Mouse (Mus musculus): ENCODE data around the gene Gm29797. TPM values are rescaled to one million over a fixed set of nuclear protein-coding genes. Genes with fewer than 3 reads are reported as not detected.

Gene Gm29797
- total RNA-seq, 2 experiments from 2014 or later: not detected

GRCm38 (mm10) chr2:181671984-181672383, 15.2 kb downstream of the Gm29797 start:
- ATAC-seq (ENCODE audit: poor library complexity, severe bottlenecking): no peak

DNA sequence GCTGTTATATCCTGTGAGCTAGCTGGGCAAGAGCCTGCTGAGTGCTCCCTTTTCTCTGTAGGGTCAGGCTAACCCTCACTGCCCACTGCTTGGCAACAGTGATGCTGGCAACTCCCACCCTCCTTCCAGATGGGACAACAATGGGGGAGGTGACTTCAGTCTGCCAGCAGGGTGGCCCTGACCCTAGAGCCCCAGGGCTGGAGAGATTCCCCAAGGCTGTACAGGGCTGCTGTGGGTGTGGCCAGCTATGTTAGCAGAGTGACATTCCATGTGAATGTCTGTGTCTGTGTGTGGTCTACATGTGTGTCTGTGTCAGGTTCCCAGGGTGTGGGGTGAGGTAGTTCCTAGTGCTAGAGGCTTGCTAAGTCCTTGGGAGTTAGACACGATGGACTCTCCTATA, 16.7 kb downstream of the Gm29797 start:
- ATAC-seq (ENCODE audit: poor library complexity, severe bottlenecking): no peak

DNA sequence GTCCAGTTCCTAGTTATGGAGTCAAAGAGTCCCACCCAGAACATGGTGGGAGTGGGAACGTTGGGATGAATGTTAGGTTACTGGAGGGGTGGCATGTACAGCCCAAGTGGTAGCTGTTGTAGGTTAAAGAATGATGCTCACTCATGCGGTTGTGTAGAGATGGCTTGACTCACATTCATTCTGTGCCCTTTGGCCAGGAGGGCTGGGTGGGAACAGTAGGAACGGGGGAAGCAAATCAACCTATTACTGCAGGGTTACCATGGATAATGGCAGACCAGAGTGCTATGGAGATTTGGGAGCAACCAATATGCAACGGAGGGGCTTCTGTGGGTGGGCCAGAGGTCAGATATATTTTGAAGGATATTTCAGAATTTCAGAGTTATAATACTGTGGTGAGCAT, 18.1 kb downstream of the Gm29797 start:
- no peak for ATAC-seq (ENCODE audit: poor library complexity, severe bottlenecking)

DNA sequence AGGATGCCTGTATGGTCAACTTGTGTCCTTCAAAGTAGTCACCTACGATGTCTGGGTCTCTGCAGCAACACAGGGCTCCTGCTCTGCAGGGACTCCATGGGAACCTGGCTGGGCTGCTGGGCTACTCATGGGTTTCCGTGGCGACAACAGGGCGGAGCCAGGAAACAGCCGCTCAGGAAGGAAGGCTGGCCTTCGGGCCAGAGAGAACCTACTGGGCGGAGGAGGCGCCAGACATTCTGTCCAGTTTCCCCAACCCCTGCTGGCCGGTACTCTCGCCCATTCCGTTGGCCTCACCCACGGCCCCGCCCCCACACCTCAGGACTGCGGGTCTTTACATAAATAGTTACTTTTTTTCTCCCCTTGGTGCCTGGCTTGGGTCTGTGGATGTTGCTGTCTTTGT, 18.6 kb downstream of the Gm29797 start:
- ATAC-seq (ENCODE audit: poor library complexity, severe bottlenecking): peak; percentile 59

DNA sequence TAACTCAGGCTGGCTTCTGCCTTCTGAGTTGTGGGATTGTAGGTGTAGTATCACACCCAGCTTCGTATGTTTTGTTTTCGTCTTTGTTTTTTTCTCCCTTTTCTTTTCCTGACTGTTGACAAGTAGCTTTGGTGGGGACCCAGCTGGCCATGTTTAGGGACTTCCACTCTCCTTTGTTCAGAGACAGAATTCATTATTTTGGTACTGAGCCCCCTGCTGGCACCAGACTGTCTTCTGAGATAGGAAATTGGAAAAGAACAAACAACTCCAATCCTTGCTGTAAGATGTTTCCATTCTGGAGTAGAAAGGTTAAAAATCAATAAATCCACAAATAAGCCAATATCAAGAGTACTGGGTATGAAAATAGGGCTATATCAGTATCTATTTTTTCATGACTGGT, 19.6 kb downstream of the Gm29797 start:
- no peak for ATAC-seq (ENCODE audit: poor library complexity, severe bottlenecking)

DNA sequence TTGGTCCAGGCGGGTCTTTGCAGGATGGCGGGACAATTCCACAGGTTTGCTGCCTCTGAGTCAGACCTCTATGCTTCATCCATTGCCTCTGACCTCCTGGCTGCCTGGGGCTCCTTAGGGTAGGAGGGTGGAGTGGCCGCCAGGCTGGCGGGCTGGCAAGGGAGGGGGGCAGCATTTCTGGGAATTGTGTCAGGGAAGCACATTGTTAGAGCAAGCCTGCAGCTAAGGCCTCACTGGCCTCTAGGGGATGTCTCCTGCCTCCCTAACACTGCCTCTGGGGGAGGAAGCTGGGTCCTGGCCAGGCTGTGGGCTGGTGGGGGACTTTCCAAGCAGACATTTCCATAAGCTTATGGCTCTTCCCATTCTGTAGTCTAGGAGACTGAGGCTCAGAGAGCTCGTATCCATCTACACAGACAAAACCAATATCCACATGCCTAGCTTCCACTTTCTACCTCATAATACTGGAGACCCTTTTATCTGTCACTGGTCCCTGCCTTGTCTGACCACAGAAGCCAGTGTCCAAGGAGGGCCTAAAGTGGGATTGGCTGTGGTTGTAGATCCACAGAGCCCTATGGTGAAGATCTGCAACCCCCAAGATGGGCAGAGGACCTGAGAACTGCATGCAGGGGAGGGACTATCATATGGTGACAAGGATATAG, 20.4 kb downstream of the Gm29797 start:
- no peak for ATAC-seq (ENCODE audit: poor library complexity, severe bottlenecking)

GRCm38 (mm10) chr2:181677755-181678098, 20.9 kb downstream of the Gm29797 start:
- no peak for ATAC-seq (ENCODE audit: poor library complexity, severe bottlenecking)

DNA sequence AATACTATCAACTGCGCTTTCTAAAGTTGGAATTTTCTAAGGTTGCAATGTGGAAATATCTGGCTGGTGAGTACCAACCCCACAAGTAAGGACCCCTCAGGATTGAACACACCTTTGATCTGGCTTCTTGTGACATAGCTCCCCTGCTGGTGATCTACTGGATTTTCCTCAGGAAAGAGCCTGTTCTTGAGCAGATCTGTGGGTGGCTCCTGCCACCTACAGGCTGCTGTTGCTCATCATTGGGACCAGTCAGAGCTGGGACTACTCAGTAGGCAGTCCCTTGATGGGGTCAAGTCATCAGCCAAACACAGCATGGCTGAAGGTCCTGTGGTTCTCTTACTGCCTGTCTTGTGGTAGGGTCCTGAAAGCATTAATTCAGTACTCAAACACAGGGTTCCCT, 21.9 kb downstream of the Gm29797 start:
- ATAC-seq (ENCODE audit: poor library complexity, severe bottlenecking): peak; percentile 67

DNA sequence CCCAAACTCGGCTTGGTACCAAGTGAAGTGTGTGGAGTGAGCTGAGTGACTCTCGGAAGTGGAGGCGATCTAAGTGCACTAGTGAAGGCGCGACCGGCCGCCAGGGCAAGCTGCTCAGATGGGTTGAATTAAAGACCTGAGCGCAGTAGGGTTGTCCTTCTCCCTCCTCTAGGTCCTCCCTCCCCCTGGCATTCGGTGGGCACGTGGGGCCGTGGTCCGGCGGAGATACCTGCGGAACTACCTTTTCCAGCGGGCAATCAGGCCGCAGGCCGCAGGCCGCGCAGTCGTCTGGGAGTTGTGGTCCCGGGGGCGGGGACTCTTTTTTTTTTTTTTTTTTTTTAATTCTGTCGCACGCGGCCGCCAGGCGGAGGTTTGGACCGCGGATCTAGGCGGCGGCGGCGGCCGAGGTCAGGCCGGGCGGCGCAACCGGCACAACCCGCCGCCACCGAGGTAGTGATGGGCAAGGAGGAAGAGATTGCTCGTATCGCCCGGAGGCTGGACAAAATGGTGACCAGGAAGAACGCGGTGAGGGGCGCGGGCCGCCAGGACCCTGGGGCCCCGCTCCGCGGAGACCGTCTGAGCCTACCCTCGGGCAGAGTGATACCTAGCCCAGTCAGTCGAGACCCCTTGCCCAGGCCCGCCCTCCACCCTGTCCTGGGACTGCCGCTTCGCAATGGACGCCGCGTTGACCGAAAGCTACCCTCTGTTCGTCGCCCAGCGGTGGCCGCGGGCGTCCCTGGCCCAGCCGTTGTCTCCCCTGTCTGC, 23.3 kb downstream of the Gm29797 start, which contains the start of gene Tcea2:
TSS of gene Tcea2 (plus strand) at position 360 of the 765 bp plus-strand sequence.
- ATAC-seq (ENCODE audit: poor library complexity, severe bottlenecking): peak; percentile 64

DNA sequence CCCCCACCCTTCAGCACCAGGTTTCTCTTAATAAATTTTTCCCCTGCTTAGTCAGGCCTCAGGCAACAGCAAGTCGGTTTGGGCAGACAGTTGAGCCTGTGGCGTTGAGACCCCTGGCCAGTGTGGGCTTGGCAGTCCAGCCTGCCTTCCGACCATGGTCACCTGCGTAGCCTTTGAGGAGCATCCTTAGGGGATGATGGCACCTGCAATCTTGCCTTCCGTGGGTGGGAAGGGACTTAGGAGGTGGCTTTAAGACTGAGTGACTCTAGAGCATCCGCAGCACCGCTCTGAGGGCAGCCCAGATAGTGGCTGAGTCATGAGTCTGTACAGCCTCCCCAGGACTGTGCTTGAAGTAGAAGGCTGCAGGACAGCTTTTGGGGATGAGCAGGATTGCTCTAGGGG, 23.9 kb downstream of the Gm29797 start:
- peak; percentile 6; the same call in 1 of the 2 replicates for ATAC-seq (ENCODE audit: poor library complexity, severe bottlenecking)

DNA sequence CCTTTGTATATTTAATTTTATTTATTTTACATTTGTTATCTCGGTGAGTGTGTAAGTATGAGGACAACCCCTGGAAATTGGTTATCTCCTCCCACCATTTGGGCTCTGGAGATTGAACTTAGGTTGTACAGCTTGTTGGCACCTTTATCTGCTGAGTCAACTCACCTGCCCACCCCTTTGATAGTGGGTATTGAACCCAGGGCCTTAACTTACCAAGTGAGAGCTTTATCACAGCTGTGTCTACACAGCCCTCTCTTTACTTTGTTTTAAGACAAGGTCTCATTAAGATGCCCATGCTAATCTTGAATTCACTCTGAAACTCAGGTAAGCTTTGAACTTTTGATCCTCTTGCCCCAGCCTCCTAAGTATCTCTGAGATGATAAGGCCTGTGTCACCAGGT, 25.1 kb downstream of the Gm29797 start:
- no peak for ATAC-seq (ENCODE audit: poor library complexity, severe bottlenecking)

DNA sequence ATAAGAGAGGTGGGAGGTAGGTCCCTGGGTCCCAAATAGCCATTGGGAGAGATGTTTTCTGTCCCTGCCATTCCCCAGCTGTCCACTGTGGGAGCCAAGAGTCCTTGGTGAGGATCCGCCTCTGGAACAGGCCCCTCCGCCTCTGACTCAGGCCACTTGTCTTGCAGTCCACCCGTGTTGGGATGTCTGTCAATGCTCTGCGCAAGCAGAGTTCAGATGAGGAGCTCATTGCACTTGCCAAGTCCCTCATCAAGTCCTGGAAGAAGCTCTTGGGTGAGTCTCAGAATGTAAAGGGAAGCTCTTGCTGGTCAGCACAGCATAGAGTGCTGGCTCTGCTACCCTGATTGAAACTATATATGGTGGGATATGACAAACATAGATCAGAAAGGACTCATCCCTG, 26.5 kb downstream of the Gm29797 start:
- no peak for ATAC-seq (ENCODE audit: poor library complexity, severe bottlenecking)

DNA sequence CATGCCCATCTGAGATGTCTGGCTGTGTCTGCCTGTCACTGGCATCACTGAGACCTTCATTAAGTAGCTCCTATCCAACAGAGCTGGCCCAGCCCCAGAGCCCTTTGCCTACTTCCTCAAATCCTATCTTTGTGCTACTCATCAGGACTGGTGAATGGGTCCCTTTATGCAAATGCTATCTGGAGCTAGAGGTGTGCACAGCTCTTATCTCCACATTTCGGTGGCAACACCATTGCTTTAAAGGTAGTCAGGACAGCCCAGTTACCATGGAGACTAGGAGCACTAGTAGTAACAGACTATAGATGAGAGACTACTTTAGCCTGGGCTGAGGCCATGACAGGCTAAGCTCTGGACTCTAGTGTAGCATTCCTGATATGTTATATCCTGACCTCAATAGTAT, 27.9 kb downstream of the Gm29797 start:
- ATAC-seq (ENCODE audit: poor library complexity, severe bottlenecking): peak; percentile 22; the same call in 1 of the 2 replicates

GRCm38 (mm10) chr2:181685686-181686085, 28.9 kb downstream of the Gm29797 start:
- ATAC-seq (ENCODE audit: poor library complexity, severe bottlenecking): no peak

DNA sequence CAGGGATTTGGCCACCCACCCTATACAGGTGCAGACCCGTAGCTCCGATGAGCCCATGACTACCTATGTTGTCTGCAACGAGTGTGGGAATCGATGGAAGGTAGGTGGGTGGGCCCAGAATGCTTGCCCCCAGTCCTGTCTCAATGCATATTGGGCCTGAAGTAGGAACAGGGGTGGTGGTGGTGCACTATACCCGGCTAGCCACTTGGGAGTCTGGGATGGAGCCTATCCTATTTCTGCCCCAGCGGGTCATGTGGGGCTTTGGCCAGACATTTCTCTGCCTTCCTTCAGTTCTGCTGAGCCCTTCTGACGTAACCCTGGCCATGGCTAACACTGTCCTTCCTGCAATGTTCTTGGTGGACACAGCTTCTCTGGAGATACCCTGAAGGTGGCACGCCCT, 30.8 kb downstream of the Gm29797 start:
- ATAC-seq (ENCODE audit: poor library complexity, severe bottlenecking): no peak

DNA sequence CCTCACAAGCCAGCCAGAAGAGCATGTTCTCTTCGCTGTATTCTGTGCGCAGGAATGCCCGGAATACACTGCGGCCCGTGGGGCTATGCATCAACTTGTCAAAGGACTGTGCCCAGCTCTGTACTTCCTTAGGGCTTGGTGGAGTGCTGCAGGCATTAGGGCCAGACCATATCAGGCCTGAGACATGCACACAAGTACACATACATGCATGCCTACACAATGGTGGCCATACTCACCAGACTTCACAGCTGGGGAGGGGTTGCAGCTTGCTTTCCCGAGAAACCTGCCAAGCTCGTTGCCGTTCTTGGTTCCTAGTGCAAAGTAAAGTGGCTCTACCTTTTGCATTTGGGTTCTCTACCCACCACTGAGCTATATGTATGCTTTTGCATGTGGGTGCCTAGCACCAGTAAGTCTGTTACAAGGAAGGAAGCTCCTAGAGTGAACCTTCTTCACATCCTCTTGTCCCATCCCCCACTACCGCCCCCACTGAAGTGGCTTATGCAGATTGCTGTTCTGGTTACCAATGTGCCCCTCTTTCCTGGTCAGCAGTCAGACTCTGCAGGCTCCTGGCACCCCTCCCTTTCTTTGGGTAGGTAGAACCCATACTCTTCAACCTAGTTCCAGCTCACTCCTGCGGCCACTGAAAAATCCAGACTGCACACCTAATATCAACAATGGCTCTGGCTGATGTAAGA, 32.8 kb downstream of the Gm29797 start:
- no peak for ATAC-seq (ENCODE audit: poor library complexity, severe bottlenecking)

GRCm38 (mm10) chr2:181691083-181691482, 34.2 kb downstream of the Gm29797 start:
- no peak for ATAC-seq (ENCODE audit: poor library complexity, severe bottlenecking)

GRCm38 (mm10) chr2:181691571-181691970, 34.7 kb downstream of the Gm29797 start:
- peak; percentile 50 for ATAC-seq (ENCODE audit: poor library complexity, severe bottlenecking)

DNA sequence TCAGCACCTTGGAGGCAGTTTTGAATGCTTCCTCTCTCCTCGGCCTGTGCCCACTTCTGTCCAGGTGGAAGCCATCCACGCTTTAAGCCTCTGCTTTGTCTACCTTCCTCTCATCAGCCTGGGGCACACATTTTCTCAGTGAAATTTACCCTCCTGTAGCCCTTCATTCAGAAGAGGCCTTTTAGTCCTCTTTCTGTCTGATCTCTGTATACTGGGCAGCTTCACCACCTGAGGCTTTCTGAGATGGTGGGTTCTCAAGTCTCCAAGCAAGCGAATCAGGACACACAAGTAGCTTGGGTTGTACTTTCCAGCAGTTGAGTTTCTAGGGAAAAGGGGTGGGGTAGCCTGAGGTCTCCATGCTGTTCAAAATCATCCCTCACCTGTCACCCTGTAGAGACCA, 35.5 kb downstream of the Gm29797 start:
- no peak for ATAC-seq (ENCODE audit: poor library complexity, severe bottlenecking)

DNA sequence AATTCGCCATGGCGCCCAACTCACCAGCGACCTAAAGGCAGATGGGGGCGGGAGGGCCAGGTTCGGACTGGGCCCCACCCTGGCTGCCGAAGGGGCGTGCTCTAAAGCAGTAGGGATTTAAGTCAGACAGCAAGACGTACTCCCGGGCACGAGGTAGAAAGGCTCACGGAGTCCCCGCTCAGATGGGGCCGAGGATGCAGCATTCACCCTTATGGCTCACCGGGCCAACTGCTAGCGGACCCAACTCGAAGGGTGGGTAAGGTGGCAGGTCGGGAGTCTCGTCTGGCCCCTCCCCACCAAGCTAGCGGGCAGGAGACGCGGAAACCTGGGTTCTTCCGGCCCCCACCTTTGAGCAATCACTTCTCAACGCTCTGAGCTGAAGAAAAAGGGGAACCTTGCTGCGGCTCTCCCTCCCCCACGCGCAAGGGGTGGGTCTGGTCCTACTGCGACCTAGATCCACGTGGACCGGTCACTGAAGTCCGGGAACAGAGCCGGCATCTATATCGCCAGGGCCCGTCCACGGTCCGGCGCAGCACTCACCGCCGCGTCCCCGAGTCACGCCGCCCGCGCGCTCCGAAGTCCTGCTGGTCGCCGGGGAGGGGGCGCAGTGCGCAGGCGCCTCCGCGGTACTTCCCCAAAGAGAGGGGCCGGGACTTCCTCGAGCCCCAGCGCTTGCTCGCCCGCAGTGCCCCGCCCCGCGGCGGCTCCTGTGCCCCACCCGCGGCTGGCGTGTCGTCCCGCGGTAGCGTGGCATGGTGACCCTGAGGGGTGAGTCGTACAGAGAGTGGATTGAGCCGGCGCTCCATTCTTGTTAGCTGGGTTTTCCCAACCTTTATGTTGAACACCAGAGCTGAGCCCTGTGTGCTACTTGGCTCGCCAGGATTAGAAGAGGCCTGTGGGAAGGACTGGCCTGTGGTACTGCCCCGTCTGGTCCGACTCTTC, 36.8 kb downstream of the Gm29797 start, which contains the start of gene Rgs19:
TSS of gene Rgs19 (minus strand) at position 639 of the 942 bp plus-strand sequence.
- ATAC-seq (ENCODE audit: poor library complexity, severe bottlenecking): peak; percentile 75

DNA sequence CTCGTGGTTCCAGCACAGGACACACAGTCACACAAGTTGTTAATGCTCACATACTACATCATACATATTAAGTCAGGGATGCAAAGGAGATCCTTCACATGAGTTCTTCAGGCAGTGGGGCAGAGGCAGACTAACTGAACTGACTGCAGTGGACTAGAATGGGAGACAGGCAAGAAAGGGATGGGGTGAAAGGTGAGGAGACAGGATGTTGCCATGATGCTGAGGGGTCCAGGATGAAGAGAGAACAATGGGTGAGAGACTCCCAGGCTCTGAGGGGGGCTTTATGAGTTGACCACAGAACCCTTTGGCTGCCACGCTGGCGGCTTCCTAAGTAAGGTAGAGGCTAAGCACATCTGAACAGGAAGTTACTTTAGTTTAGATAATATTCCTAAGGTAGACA, 37.7 kb downstream of the Gm29797 start:
- no peak for ATAC-seq (ENCODE audit: poor library complexity, severe bottlenecking)
